Mouse (Mus musculus): Measurements from ENCODE around the gene Pdss2. TPM values are rescaled to one million over a fixed set of nuclear protein-coding genes. Genes with fewer than 3 reads are reported as not detected.

Pdss2 gene
- total RNA-seq, 1 experiment from 2014 or later = 6.2 TPM

DNA sequence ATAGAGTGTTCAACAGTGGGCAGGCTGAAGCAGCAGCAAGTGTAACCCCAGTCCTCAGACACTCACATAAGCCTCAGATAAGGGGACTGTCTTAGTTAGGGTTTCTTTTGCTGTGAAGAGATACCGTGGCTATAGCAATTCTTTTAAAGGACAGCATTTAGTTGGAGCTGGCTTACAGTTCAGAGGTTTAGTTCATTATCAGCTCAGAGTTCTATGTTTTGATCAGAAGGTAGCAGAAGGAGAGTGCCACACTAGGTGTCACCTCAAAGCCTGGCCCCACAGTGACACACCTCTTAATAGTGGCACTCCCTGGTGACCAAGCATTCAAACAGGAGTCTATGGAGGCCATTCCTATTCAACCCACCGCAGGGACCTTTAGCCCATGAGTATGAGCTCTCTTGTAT, 70.0 kb downstream of the Pdss2 start:
- no peak for ATAC-seq (replicated peaks; ENCODE audit: insufficient number of reproducible peaks, low FRiP score, low TSS enrichment, poor library complexity, severe bottlenecking)

DNA sequence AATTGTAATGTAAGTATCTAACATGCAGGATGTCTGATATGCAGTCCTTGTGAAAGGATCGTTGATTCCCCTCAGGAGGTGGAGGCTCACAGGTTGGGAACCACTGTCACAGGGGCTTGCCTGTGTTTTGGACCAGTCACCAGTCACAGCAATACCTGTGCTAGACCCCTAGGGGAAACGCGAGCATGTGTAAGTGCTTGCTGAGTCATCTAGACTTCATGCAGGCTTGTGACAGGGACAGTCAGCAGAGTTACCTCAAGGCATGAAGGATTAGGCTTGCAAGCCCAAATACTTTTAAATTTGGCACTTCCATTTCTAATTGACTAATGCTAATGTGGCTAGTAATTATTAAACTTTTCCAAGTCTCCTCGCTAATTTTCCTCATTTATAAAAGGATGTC, 71.2 kb downstream of the Pdss2 start:
- ATAC-seq (replicated peaks; ENCODE audit: insufficient number of reproducible peaks, low FRiP score, low TSS enrichment, poor library complexity, severe bottlenecking) = no peak

DNA sequence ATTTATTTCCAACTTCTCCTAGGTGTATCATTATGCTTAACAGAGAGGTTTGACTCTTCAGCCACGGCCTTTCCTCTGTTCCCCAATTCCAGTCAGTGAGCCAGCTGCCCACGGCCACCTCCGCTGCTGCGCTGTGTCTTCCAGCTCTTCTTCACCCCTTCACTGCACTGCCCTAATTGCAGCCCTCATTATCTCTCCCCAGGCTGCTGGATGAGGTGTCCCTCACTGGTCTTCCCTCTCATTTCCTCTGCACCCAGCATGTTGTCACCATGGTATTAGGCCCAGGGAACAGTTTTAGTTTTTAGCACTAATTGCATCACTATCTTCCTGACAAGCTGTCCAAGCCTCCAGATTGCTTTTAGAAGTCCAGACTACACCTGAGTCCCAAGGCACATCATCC, 73.0 kb downstream of the Pdss2 start:
- no peak for ATAC-seq (replicated peaks; ENCODE audit: insufficient number of reproducible peaks, low FRiP score, low TSS enrichment, poor library complexity, severe bottlenecking)

DNA sequence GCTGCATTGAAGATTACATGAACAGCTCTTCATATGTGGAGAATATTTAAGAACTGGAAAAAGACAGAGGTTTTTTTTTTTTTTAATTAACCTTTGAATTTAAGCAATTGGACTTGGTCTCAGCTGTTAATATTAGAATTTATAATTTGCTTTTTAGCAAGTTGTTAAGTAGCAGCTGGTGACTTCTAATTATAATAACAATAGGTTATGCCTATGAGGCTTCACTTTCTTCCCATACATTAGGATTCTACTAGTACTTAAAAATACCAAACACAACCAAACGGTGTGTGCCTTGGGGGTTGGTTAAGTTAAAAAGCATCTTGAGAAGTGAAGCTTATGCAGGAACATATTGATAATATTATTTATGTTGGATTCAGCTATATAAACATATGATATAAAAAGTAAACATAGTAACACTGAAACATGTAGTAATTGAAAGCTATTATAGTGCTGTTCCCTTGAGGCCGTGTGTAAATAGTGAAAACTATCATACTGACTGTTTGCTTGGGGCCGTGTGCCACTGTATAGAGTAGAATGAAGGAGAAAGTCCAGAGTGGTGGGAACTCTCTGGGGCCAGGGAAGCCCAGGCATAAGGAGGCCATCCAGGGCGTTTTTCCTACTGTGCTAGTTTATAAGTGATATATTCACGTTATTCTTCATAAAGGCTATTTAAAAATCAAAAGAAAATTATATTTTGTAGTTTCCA, 87.0 kb downstream of the Pdss2 start:
- no peak for ATAC-seq (replicated peaks; ENCODE audit: insufficient number of reproducible peaks, low FRiP score, low TSS enrichment, poor library complexity, severe bottlenecking)

DNA sequence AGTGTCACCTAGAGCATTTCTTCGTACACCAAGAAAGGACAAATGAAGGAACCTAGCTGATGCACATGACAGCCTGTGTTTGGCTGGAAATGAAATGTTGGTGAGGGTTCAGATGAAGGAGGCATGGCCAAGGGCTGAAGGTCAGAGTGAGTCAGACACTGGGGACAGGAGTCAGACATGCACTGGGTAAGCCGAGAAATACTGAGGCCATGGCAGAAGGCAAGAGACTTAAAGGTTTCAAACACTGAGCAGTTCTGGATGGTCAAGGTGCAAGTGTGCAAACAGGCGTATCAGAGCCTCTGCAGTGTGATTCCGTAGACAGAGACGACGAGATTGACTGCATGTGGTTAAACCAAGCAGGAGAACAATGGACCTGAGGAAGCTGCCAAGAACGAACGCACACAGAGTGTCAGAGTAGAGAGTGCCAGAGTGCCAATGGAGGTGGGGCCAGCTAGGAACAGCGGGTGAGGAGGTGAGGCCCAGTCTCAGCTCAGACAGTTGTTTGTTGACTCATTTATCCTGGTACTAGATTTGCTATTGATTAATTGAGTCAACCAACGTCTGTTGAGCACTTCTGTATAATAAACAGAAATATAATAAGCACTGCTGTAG, 89.6 kb downstream of the Pdss2 start:
- ATAC-seq (replicated peaks; ENCODE audit: insufficient number of reproducible peaks, low FRiP score, low TSS enrichment, poor library complexity, severe bottlenecking) = no peak

DNA sequence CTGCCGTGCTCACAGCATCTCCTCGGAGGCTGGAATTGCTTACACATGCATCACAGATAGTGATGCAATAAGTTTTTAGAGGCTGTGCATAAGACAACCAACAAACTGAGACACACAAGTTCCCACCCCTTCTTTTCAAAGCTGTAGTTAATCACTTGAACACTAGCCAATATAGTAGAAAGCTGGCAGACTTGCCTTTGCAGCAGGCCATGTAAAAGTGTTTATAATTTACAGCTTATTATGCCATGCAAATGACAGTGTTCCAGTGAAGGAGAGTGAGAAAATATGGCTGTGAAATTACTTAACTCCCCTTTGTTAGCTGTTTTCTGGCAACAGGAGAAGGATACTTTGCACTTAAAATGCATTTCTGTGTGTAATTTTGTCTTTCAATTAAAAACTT, 90.9 kb downstream of the Pdss2 start:
- ATAC-seq (replicated peaks; ENCODE audit: insufficient number of reproducible peaks, low FRiP score, low TSS enrichment, poor library complexity, severe bottlenecking) = no peak

DNA sequence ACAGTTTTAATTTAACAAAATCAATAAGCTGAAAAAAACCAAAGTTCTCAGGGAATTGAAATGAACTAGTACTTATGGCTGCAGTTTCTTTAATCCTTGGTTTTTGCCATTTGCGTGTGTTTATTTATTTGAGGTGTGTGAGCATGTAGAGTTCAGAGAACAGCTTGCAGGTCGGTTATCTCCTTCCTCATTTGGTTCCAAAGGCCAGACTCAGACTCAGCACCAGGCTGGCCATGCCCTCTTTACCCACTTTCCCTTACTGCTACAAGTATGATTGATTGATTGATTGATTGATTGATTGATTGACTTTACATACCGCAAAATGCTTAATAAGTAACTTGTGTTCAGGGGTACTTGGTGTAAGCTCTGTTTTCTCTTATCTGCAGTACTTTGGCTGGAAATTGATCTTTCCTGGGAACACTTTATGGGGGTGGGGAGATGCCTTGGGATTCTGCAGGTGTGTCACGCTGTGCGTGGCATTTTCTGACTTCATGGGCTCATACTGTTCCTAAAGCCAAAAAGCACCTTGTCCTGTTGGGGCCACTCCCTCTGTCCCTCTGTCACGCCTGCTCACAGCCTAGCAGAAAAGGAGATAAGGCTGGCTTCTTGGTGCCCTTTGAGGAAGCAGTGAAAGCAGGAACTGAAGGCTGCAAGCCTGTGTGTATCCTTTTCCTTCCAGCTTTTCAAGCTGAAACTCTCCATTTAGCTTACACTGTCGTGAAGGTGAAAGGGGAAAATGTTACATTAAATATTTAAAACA, 91.6 kb downstream of the Pdss2 start:
- no peak for ATAC-seq (replicated peaks; ENCODE audit: insufficient number of reproducible peaks, low FRiP score, low TSS enrichment, poor library complexity, severe bottlenecking)

DNA sequence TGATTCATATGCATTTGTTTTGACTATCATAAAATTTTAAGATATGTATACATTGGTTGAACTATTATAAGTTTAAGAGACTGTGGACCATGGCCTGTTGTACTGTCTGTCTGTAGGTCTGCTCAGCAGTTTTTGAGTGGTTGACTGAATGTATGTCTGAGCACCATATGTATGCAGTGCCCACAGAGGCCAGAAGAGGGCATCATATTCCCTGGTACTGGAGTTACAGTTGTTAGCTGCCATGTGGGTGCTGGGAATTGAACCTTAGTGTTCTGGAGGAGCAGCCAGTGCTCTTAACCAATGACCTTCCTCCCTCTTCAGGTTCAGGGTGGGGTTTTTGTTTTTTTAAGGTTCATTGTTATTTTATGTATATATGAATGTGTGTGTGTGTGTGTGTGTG, 93.9 kb downstream of the Pdss2 start:
- no peak for ATAC-seq (replicated peaks; ENCODE audit: insufficient number of reproducible peaks, low FRiP score, low TSS enrichment, poor library complexity, severe bottlenecking)

DNA sequence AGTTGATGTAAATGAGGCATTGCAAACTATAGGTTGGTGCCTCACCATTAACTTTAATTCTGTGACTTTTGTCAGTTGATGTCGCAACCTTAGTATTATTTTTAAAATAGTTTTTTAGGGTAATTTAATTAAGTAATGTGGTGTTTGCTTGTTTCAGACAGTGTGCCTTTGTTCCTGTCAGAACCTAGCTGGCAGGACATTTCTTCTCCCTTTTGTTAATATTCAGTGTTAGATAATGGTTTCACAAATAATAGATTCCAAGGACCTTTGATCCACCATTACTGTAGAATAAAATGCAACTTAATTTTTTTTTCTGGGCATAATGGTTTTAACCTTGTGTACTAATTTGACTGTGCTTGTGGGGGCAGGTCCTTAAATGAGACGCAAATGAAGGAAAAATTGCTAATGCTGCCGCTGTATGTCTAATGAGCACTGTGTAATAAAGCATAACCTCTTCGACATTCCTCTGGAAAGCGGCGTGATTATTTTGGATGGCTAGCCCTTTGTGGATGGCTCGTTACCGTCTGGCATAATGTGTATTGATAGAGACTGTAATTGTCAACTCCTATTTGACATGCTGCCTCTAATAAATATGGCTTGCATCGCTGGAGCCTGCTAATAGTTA, 96.2 kb downstream of the Pdss2 start:
- no peak for ATAC-seq (replicated peaks; ENCODE audit: insufficient number of reproducible peaks, low FRiP score, low TSS enrichment, poor library complexity, severe bottlenecking)

DNA sequence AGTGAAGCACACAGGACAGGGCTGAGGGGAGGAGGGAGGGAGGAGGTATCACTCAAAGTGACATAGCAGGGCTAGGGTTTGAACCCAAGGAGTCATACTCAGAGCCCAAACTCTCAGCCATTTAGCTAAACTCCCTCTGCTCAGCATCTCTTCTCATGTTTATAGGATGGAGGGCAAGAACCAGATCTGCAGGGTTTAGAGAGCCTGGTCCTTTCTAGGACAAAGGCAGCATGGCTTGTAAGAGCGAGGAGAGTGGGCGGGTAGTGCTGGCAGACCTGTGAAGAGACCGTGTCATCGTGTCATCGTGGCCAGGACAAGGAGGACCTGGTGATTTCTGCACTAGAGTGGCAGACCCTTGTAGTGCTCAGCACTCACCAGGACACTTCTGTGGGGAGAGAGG, 99.7 kb downstream of the Pdss2 start:
- ATAC-seq (replicated peaks; ENCODE audit: insufficient number of reproducible peaks, low FRiP score, low TSS enrichment, poor library complexity, severe bottlenecking) = no peak

DNA sequence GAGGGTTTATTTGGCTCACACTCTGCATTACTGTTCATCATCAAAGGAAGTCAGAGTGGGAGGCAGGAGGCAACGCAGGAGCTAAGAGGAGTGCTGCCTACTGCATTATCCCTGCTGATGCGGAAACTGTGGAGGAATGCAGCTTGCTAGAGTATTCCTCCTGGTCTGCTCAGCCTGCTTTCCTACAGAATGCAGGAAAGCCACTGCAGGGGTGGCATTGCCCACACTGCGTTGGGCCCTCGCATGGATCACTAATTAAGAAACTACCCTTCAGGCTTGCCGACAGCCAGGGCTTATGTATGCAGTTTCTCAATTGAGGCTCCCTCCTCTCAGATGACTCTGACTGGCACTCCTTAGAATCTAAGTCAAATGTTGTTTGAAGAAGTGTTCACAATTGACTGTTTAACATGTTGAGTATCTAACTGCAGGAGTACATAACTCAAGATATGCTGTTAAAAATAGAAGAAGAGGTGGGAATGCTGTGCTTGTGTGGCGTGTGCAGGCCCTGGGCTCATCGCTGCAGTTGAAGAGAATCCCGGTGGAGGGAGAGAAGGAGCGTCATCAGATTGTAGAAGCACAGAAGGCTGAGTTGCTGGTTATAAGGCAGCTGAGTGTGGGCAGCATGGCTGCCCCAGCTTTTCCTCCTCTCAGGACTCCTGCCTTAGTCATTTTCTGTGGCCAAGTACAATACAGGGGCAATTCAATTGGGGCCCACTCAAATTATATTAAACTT, 101.3 kb downstream of the Pdss2 start:
- no peak for ATAC-seq (replicated peaks; ENCODE audit: insufficient number of reproducible peaks, low FRiP score, low TSS enrichment, poor library complexity, severe bottlenecking)

DNA sequence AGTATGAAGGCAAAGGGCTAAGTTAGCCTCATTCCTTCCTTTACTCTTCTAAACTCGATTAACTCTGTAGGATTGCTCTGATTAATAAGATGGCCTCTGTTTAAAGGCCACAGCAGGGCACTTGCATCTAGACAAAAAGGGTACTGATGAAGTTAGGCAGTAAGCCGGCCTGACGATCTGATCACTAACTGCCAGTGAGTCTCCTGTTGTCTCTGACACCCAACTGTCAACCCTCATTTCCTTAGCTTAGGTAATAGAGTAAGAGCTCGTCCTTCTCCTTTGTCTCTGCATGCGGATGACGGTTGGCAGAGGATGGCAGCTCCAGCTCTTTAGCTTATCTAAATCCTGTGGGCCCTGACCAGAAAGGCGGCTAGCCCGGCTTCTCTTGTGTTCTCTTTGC, 102.1 kb downstream of the Pdss2 start:
- ATAC-seq (replicated peaks; ENCODE audit: insufficient number of reproducible peaks, low FRiP score, low TSS enrichment, poor library complexity, severe bottlenecking) = no peak

DNA sequence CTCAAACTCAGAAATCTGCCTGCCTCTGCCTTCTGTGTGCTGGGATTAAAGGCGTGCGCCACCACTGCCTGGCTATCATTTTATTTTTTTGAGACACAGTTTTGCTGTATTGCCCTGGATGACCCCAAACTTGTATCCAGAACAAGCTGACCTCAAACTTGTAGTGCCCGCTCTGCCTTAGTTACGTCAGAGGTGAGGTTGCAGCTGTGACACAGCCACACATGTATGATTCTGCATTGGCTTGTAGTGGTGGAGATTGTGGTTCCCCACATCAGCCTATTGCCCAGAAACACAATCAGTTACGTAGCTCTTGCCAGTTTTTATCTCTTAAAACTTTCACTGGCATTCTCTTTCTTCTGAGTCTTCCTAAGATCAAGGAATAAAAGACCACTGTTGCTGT, 108.5 kb downstream of the Pdss2 start:
- no peak for ATAC-seq (replicated peaks; ENCODE audit: insufficient number of reproducible peaks, low FRiP score, low TSS enrichment, poor library complexity, severe bottlenecking)

DNA sequence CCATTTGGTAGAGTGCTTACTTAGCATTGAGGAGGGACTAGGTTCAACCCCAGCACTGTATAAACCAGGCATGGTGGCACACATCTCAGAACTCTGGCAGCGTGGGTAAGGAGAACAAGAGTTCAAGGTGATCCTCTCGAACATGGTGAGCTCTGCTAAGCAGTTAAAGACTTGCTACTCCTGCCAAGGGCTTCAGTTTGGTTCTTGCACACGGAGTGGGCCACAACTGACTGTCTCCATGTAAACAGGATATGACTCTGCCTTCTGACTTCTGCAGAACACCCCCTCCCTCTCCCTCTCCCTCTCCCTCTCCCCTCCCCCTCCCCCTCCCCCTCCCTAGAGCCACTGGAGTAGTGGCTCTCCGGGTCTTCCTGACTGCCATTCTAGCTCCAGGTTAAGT, 109.4 kb downstream of the Pdss2 start:
- ATAC-seq (replicated peaks; ENCODE audit: insufficient number of reproducible peaks, low FRiP score, low TSS enrichment, poor library complexity, severe bottlenecking) = no peak

DNA sequence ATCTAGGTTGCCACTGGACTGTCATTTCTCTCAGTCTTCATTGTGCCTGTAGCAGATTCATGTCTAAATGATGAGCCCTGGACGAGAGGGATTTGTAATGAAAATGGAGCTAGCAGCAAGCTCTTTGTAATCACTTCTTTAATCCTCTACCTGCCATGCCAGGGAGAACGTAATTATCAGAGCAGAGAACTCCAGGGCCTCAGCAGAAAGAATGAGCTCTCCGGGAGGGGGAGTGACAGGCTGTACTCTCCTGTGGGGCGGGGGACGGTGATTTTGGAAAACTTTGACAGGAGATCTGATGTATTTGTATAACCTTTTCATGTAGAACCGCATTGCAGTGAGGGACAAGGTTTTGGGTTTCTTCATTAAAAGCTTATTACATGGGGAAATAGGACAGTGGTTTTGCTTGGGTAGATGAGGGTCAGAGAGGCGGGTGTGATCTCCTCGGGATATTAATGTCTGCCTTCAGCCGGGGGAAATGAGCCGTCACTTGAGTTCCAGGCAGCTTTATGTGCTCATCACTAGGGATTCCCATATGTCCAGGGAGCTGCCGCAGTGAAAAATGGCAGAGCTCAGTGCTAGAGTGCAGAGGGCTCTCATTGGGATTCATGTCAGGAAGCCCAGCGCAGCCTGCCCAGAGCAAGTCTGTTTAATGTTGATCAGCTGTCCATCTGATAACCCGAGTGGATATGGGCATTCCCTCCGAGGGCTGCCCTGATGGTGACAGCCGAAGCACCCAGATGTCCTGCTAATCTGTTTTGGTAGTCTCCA, 110.8 kb downstream of the Pdss2 start:
- ATAC-seq (replicated peaks; ENCODE audit: insufficient number of reproducible peaks, low FRiP score, low TSS enrichment, poor library complexity, severe bottlenecking) = no peak

DNA sequence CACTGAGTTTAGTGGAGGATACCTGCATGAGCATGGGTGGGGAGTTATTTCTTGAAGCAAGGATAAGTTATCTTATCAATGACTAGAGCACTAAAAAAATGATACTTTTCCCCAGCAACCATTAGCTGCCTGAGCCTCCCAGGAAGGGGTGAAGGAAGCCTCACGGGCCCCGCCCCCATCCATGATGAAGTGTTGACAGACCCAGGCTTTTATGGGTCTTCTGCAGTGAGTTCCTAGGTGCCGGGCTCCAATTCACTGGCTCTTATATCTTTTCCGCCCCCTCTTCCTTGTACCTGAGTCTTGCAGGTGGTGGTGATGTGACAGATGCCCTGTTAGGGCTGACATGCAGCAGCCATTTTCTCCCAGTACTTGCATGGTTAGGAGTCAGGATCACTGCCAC, 114.6 kb downstream of the Pdss2 start:
- ATAC-seq (replicated peaks; ENCODE audit: insufficient number of reproducible peaks, low FRiP score, low TSS enrichment, poor library complexity, severe bottlenecking) = no peak

DNA sequence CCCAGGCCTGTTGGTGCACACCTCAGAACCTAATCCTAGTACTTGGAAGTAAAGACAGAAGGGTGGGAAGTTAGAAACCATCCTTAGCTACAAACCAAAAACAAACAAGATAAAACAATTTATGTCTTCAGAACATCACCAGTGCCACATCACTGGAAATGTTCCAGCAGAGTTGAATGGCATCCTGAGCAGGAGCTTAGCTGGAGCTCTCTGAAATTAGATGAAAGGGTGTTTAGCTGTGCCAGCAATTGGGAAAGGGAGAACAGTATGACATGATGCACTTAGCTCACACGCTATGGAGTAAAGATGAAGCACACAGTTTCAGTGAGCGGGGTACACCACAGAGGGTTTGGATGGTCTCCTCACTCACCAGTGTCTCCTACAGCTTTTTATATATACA, 115.8 kb downstream of the Pdss2 start:
- ATAC-seq (replicated peaks; ENCODE audit: insufficient number of reproducible peaks, low FRiP score, low TSS enrichment, poor library complexity, severe bottlenecking) = no peak

DNA sequence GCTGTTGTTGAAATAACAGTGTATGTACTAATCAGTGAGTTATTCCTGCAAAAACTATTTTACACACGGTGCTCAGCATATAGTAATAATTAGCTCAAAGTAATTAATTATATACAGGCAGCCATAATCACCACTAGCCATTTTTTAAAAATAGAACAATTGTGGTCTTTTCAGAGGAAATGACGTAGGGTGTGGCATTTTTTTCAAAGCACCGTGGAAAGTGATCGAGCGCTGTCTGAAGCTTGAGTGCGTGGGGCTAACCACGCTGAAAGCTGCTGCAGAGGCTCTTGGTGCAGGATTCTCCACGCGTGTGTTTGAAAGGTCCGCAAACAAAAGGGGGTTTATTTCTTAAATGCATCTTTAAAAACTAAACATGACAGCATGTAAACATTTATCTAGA, 118.5 kb downstream of the Pdss2 start:
- ATAC-seq (replicated peaks; ENCODE audit: insufficient number of reproducible peaks, low FRiP score, low TSS enrichment, poor library complexity, severe bottlenecking) = no peak

Data from monocyte, adult 5-6 weeks (primary cell).